In the genomic region with DNA sequence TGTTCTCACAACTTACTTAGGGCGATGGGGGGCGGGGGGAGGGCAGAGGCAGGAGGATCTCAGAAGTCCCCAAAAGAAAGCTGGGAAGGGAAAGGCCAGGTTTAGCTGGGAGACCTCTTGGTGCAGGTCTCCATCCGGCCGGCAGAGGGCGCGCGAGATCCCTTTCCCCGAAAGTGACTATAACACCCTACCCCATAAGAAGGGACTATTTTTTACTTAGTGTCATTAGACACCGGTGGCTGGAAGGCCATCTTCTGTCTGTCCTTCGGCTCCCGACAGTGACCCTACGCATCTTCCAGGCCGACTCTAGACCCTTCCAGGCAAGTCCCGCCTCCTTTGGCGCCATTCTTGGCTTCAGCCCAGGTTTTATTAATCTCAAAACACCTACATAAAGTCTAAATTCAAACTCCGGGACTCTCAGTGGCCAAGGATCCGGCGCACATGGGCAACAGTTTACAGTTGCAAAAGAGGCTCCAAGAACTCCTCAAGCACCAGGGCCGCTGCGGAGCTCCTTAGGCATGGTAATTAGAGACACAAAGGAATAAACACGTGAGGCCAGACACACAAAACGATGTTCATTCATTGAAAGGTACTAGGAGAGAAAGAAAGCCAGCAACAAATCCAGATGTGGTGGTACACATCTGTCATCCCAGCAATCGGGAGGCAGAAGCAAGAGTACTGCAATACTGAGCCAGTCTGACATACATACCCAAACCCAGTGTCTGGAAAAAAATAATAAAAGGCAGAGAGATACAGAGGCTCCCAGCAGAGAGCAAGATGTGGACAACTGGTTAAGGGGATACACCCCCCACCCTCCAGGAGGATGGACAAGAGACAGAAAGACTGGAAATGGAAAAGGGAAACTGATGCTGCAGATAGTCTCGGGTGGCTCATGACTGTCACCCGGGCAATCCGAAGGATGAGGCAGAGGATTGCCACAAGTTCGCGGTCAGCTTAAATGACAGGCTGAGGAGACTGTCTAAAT, we compare ENCODE assay signal across 8 mouse cellular contexts. TPM values are rescaled to one million over a fixed set of nuclear protein-coding genes. Genes with fewer than 3 reads are reported as not detected.
A peak's percentile ranks its signal among the peaks of the same experiment; 100 is the strongest.
DNase-seq lines count a peak whose midpoint lies in the region; ATAC-seq lines count a peak whose summit lies in the region.

TSS of gene Kcna7 (plus strand) at position 563 of the 985 bp plus-strand sequence.

- H3K27me3 ChIP-seq in embryonic facial prominence, embryonic 14.5 days (replicated peaks; ENCODE audit: control insufficient read depth, insufficient read depth, low read length), result peaks cover 56% of the 10 kb centered on the region
- H3K27me3 ChIP-seq in heart, embryonic 10.5 days (ENCODE audit: insufficient read depth, poor library complexity, severe bottlenecking), result peaks cover 55% of the 10 kb centered on the region
- H3K27me3 ChIP-seq in limb, embryonic 13.5 days, result peaks cover 57% of the 10 kb centered on the region
- H3K27me3 ChIP-seq in midbrain, embryonic 13.5 days, result peaks cover 57% of the 10 kb centered on the region

- peaks cover 10% of the 10 kb centered on the region; the same call in 1 of the 2 replicates for H3K4me1 ChIP-seq in embryonic facial prominence, embryonic 14.5 days (ENCODE audit: control insufficient read depth, insufficient read depth, low read length)
- H3K4me1 ChIP-seq in heart, embryonic 10.5 days, result peaks cover 17% of the 10 kb centered on the region
- peaks cover 17% of the 10 kb centered on the region for H3K4me1 ChIP-seq in limb, embryonic 13.5 days
- peaks cover 12% of the 10 kb centered on the region for H3K4me1 ChIP-seq in midbrain, embryonic 13.5 days (replicated peaks)

- peak; percentile 64; the same call in 1 of the 2 replicates for ATAC-seq in embryonic facial prominence, embryonic 14.5 days (ENCODE audit: low read depth)
- ATAC-seq in limb, embryonic 13.5 days (ENCODE audit: low FRiP score, low read depth), result 0 out of 2 replicates have a peak, but pooled peaks have one; percentile 25
- no peak for ATAC-seq in midbrain, embryonic 13.5 days

- no peaks in the 10 kb centered on the region for H3K36me3 ChIP-seq in embryonic facial prominence, embryonic 14.5 days (ENCODE audit: control insufficient read depth, insufficient read depth, low read length)
- no peaks in the 10 kb centered on the region for H3K36me3 ChIP-seq in heart, embryonic 10.5 days
- H3K36me3 ChIP-seq in limb, embryonic 13.5 days, result no peaks in the 10 kb centered on the region
- no peaks in the 10 kb centered on the region for H3K36me3 ChIP-seq in midbrain, embryonic 13.5 days

- H3K27ac ChIP-seq in embryonic facial prominence, embryonic 14.5 days (replicated peaks; ENCODE audit: low read depth, low read length), result no peak within 1 kb of the TSS
- peak within 1 kb of the TSS; percentile 81 for H3K27ac ChIP-seq in heart, embryonic 10.5 days
- H3K27ac ChIP-seq in limb, embryonic 13.5 days, result no peak within 1 kb of the TSS
- no peak within 1 kb of the TSS for H3K27ac ChIP-seq in midbrain, embryonic 13.5 days

- DNase-seq in A20 (ENCODE audit: low read depth, low spot score), result peak; percentile 74
- peak; percentile 79 to 86 for DNase-seq in adrenal gland, postnatal 36 days
- peak; percentile 14 for DNase-seq in embryonic facial prominence, embryonic 14.5 days (ENCODE audit: low spot score)
- DNase-seq in heart, embryonic 10.5 days (ENCODE audit: low spot score), result no peak
- DNase-seq in kidney, adult 8-10 months, result peak; percentile 52 to 82
- peak; percentile 61 to 76 for DNase-seq in spleen, postnatal 14 days (ENCODE audit: low spot score in 2 of 2)

- peak within 1 kb of the TSS; percentile 64 for H3K4me2 ChIP-seq in embryonic facial prominence, embryonic 14.5 days (ENCODE audit: low read depth, low read length)
- H3K4me2 ChIP-seq in limb, embryonic 13.5 days (replicated peaks), result peak within 1 kb of the TSS; percentile 72
- H3K4me2 ChIP-seq in midbrain, embryonic 13.5 days (replicated peaks), result peak within 1 kb of the TSS; percentile 48

- H3K9me3 ChIP-seq in embryonic facial prominence, embryonic 14.5 days (ENCODE audit: control insufficient read depth, low read length), result no peaks in the 10 kb centered on the region
- no peaks in the 10 kb centered on the region for H3K9me3 ChIP-seq in heart, embryonic 10.5 days
- H3K9me3 ChIP-seq in limb, embryonic 13.5 days, result no peaks in the 10 kb centered on the region
- H3K9me3 ChIP-seq in midbrain, embryonic 13.5 days, result no peaks in the 10 kb centered on the region; the same call in 1 of the 2 replicates

- 10% methylated on average over 27 of the region's 28 CpGs for WGBS in embryonic facial prominence, embryonic 14.5 days
- WGBS in heart, embryonic 10.5 days, result 14% methylated on average over 28 of the region's 28 CpGs
- WGBS in limb, embryonic 13.5 days, result 12% methylated on average over 28 of the region's 28 CpGs
- 10% methylated on average over 28 of the region's 28 CpGs for WGBS in midbrain, embryonic 13.5 days

- H3K9ac ChIP-seq in embryonic facial prominence, embryonic 14.5 days (ENCODE audit: low read depth, low read length), result peak within 1 kb of the TSS; percentile 58
- peak within 1 kb of the TSS; percentile 57 for H3K9ac ChIP-seq in limb, embryonic 13.5 days
- peak within 1 kb of the TSS; percentile 48; the same call in 1 of the 2 replicates for H3K9ac ChIP-seq in midbrain, embryonic 13.5 days (replicated peaks)

- peak within 1 kb of the TSS; percentile 45 for H3K4me3 ChIP-seq in embryonic facial prominence, embryonic 14.5 days (ENCODE audit: low read depth, low read length)
- H3K4me3 ChIP-seq in heart, embryonic 10.5 days, result peak within 1 kb of the TSS; percentile 63
- peak within 1 kb of the TSS; percentile 48 for H3K4me3 ChIP-seq in limb, embryonic 13.5 days
- H3K4me3 ChIP-seq in midbrain, embryonic 13.5 days (replicated peaks), result peak within 1 kb of the TSS; percentile 31

RNA-seq across cellular contexts. Expression of gene Kcna7, which starts in this region (rescaled TPM):
- total RNA-seq in adrenal gland, postnatal 36 days (2021), result not detected
- polyA plus RNA-seq in embryonic facial prominence, embryonic 14.5 days (2014; fragmentation: Nextera tagmentation; extraction: Ambion mirVana), result 0.24 TPM in 1 of 2 replicates, not detected in the other
- polyA plus RNA-seq in heart, embryonic 10.5 days (2016; fragmentation: Nextera tagmentation; extraction: Ambion mirVana), result 0.28 and 0.45 TPM in 2 replicates
- polyA plus RNA-seq in limb, embryonic 13.5 days (2015; fragmentation: Nextera tagmentation; extraction: Ambion mirVana), result 0.09 TPM in 1 of 2 replicates, not detected in the other
- polyA plus RNA-seq in midbrain, embryonic 13.5 days (2015; fragmentation: Nextera tagmentation; extraction: Ambion mirVana), result not detected in 2 replicates

Comparison
In these comparisons a context has a peak if more than half of its experiments do, and no peak if none do; other contexts are left out.
1. Peak in DNase-seq in adrenal gland, postnatal 36 days; RNA of the gene not detected or under 1 TPM.
2. Peak in DNase-seq, ATAC-seq, H3K4me3 ChIP-seq, H3K9ac ChIP-seq and H3K4me2 ChIP-seq in embryonic facial prominence, embryonic 14.5 days; RNA of the gene not detected or under 1 TPM.
3. Peak in ATAC-seq, H3K4me3 ChIP-seq, H3K9ac ChIP-seq and H3K4me2 ChIP-seq in limb, embryonic 13.5 days; RNA of the gene not detected or under 1 TPM.